Mouse (Mus musculus) ES-E14 (cell line): ENCODE data around the gene Ank3. TPM values are rescaled to one million over a fixed set of nuclear protein-coding genes. Genes with fewer than 3 reads are reported as not detected.

ENCODE experiments used
- DNase-seq: peaks from one replicate; pipeline ENCODE4 v3.0.0-alpha.2; 2013; ENCODE audit warnings: low read depth, low spot score
- H3K27ac ChIP-seq: 2 replicates; pipeline ENCODE4 v1.5.1; 2012; ENCODE audit warnings: low read depth, mild to moderate bottlenecking, low read length, moderate library complexity, mixed read lengths; ENCODE audit not compliant: poor library complexity, insufficient read depth, severe bottlenecking
- H3K36me3 ChIP-seq: 2 replicates; pipeline ENCODE4 v1.6.1; 2012; ENCODE audit warnings: mild to moderate bottlenecking, low read length, moderate library complexity, mixed read lengths; ENCODE audit not compliant: control insufficient read depth, poor library complexity, insufficient read depth, severe bottlenecking
- H3K4me1 ChIP-seq, 2 experiments: fragments of 150-350 bp in 1 of 2; sonication (generic) in 1 of 2; 2 replicates each; pipeline ENCODE4 v1.6.1; 2012; ENCODE audit warnings: low read length in 2 of 2, mild to moderate bottlenecking in 1 of 2, mixed read lengths in 1 of 2; ENCODE audit not compliant: control insufficient read depth in 2 of 2, insufficient read depth in 2 of 2, poor library complexity in 1 of 2
- H3K4me3 ChIP-seq, 2 experiments: fragments of 150-350 bp in 1 of 2; sonication (generic) in 1 of 2; 2 replicates each; pipeline ENCODE4 v1.5.1; 2012; ENCODE audit warnings: low read length in 2 of 2, low read depth in 1 of 2, mild to moderate bottlenecking in 1 of 2, mixed read lengths in 1 of 2; ENCODE audit not compliant: insufficient read depth in 1 of 2, poor library complexity in 1 of 2, severe bottlenecking in 1 of 2
- H3K9ac ChIP-seq: 2 replicates; pipeline ENCODE4 v1.6.1; 2012; ENCODE audit warnings: low read depth, mild to moderate bottlenecking, low read length, mixed read lengths; ENCODE audit not compliant: poor library complexity, insufficient read depth, severe bottlenecking
- H3K9me3 ChIP-seq: fragments of 150-350 bp; sonication (generic); 2 replicates; pipeline ENCODE4 v1.6.1; 2012; ENCODE audit warnings: low read depth, mild to moderate bottlenecking, low read length; ENCODE audit not compliant: control insufficient read depth, insufficient read depth
- CHD2 ChIP-seq: IDR thresholded peaks from 2 replicates; pipeline ENCODE4 v1.6.1; 2014; ENCODE audit warnings: mild to moderate bottlenecking, low read depth, low read length, inconsistent platforms
- HCFC1 ChIP-seq: IDR thresholded peaks from 2 replicates; pipeline ENCODE4 v1.6.1; 2012; ENCODE audit warnings: low read length, inconsistent platforms, borderline replicate concordance; ENCODE audit not compliant: insufficient read depth
- MAFK ChIP-seq: IDR thresholded peaks from 2 replicates; pipeline ENCODE4 v1.6.1; 2014; ENCODE audit warnings: mild to moderate bottlenecking, low read depth, low read length, inconsistent platforms; ENCODE audit not compliant: insufficient read depth
- ZC3H11A ChIP-seq: IDR thresholded peaks from 2 replicates; pipeline ENCODE4 v1.6.1; 2012; ENCODE audit warnings: low read depth, mild to moderate bottlenecking, inconsistent platforms, low read length, borderline replicate concordance
- ZNF384 ChIP-seq: IDR thresholded peaks from 2 replicates; pipeline ENCODE4 v1.6.1; 2012; ENCODE audit warnings: low read depth, low read length, inconsistent platforms
- in situ Hi-C, 2 experiments: fragments of 600-800 bp; cut with MboI; formaldehyde crosslinking; loops; one replicate each; pipeline ENCODE4 v1.15.1; 2025; ENCODE audit warnings: low sequenced_read_pairs in 2 of 2, inconsistent platforms in 1 of 2; ENCODE audit not compliant: unreplicated experiment in 2 of 2
- total RNA-seq: library from RNA; depleted of rRNA; stranded (reverse); fragments of 300-350 nt; gene quantifications from 2 replicates; pipeline ENCODE4 v1.2.3, GENCODE M21; 2012

Gene Ank3
- total RNA-seq, 1 experiment = 6.5 TPM

DNA sequence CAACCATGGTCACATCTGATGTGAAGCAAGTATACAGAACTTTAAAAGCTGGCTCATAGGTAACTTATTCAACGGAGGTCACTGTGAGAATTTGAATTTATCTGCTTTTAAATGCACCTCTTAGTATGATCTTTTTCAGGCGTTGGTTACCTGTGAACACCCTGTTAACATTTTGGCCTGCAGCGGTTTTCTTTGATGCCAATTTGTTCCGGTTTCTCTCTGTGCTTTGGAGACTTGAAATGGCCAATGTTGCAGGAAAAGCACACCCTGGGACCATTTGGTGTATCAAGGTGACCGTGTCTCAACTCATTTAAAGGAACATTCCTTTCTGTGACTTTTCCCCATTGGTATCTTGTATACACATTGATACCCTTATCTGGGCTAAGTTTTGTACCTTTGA lies 46.0 kb downstream of the Ank3 start:
- Histone ChIP-seq H3K9me3 (no peaks in the 10 kb centered on the region), H3K9ac (no peak overlapping the region), H3K36me3 (no peaks in the 10 kb centered on the region), H3K27ac (no peak overlapping the region), H3K4me3 (no peak overlapping the region), H3K4me1 (no peaks in the 10 kb centered on the region)
- TF ChIP-seq ZNF384 (no peak), ZC3H11A (no peak), HCFC1 (no peak), MAFK (no peak), CHD2 (no peak)
- in situ Hi-C loops = no loop called here
- no peak for DNase-seq

DNA sequence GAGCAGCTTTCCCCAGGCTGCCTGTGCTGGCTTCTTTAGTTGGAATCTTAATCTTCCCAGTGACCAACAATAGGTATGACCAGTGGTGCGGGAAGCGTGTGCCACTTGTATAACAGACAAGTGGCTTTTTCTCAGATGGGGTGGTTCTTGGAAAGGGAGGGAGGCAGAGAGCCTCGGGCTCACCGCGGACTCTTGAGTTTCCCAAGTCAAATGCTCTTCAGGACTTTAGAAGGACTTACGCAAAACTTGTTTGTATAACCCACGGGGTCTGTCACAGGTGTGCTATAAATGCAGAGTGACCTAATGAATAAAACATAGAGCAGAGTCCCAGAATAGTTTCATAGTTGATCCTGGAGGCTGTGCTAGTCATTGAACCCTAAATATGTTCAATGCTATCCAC lies 47.4 kb downstream of the Ank3 start:
- in situ Hi-C loops = no loop called here
- DNase-seq = no peak

DNA sequence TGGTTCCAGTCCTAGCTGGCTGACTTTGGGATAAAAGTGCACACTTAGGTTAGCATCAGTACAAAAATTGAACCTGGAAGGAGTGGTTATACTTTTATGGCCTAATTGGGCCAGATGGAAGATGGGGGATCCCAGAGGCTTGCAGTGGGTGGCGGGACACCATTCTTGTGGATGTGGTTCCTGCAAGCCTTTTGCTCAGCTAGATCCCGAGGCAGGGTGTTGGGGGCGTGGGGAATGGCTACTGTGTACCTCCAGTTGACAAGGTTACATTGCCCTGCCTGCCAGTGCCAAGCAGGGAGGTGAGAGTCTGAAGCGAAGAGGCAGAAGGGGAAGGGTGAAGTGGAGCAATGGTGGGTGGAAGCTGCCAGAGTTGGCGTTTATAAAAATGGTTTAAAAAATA lies 48.0 kb downstream of the Ank3 start:
- Histone ChIP-seq H3K36me3 (no peaks in the 10 kb centered on the region), H3K4me3 (no peak overlapping the region), H3K9ac (no peak overlapping the region), H3K4me1 (no peaks in the 10 kb centered on the region), H3K9me3 (no peaks in the 10 kb centered on the region), H3K27ac (no peak overlapping the region)
- TF ChIP-seq ZNF384 (no peak), ZC3H11A (no peak), CHD2 (no peak), HCFC1 (no peak), MAFK (no peak)
- no peak for DNase-seq
- in situ Hi-C loops = no loop called here

More for the DNA sequence above, 47.4 kb downstream of the Ank3 start:
- Histone ChIP-seq H3K4me1 (no peaks in the 10 kb centered on the region), H3K36me3 (no peaks in the 10 kb centered on the region), H3K4me3 (no peak overlapping the region), H3K9ac (no peak overlapping the region), H3K9me3 (no peaks in the 10 kb centered on the region), H3K27ac (no peak overlapping the region)
- TF ChIP-seq ZNF384 (no peak), CHD2 (no peak), ZC3H11A (no peak), HCFC1 (no peak), MAFK (no peak)

DNA sequence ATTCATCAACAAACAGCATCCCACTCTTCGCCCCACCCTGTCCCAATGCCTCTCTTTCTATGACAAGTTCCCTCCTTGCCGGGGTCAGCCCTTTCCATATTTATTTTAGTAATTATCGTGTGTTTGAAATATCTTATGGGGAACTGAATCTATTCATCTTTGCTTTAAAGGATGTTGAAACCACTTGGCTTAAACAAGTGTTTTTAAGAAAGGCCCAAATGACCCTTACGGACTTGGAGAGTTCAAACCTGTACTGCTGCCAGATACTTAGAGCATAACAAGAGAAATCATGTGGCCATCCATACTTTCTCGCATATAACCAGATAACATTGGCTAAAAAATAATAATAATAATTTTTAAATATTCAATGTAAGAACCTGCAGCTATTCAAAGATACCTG lies 48.7 kb downstream of the Ank3 start:
- Histone ChIP-seq H3K4me1 (no peaks in the 10 kb centered on the region), H3K9me3 (no peaks in the 10 kb centered on the region), H3K4me3 (no peak overlapping the region), H3K9ac (no peak overlapping the region), H3K27ac (no peak overlapping the region), H3K36me3 (no peaks in the 10 kb centered on the region)
- no peak for DNase-seq
- in situ Hi-C loops = no loop called here
- TF ChIP-seq CHD2 = no peak
- TF ChIP-seq ZNF384 = no peak
- no peak for TF ChIP-seq MAFK
- no peak for TF ChIP-seq ZC3H11A
- no peak for TF ChIP-seq HCFC1

DNA sequence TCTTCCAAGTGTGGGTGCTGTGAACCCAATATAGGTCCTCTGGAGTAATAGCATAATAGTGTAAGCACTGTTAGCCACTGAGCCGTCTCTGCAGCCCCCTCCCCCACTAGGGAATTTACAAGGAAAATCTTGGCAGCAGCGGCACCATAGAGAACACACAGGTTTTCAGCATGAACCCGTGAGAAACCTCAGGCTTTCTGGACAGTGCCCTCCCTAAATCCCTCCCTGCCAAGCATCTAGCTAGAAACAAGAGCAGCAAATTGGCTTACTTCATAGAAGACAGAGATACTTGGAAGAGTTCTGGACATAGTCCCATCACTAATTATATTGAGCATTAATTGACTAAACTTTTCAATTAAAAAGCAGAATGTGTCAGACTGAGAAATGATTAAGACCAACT lies 49.6 kb downstream of the Ank3 start:
- no peak overlapping the region for H3K9ac ChIP-seq
- no peaks in the 10 kb centered on the region for H3K4me1 ChIP-seq
- no peaks in the 10 kb centered on the region for H3K9me3 ChIP-seq
- H3K4me3 ChIP-seq = peak overlapping the region in 1 of 2 experiments; percentile 29; a peak in 2 of 4 replicates
- H3K27ac ChIP-seq = no peak overlapping the region
- in situ Hi-C loops = no loop called here
- no peaks in the 10 kb centered on the region for H3K36me3 ChIP-seq
- no peak for DNase-seq
- TF ChIP-seq MAFK (no peak), HCFC1 (no peak), CHD2 (no peak), ZNF384 (no peak), ZC3H11A (no peak)
